Mouse (Mus musculus): ENCODE data around the gene Iyd. TPM values are rescaled to one million over a fixed set of nuclear protein-coding genes. Genes with fewer than 3 reads are reported as not detected.

Iyd gene
- total RNA-seq, 2 experiments from 2014 or later: not detected

DNA sequence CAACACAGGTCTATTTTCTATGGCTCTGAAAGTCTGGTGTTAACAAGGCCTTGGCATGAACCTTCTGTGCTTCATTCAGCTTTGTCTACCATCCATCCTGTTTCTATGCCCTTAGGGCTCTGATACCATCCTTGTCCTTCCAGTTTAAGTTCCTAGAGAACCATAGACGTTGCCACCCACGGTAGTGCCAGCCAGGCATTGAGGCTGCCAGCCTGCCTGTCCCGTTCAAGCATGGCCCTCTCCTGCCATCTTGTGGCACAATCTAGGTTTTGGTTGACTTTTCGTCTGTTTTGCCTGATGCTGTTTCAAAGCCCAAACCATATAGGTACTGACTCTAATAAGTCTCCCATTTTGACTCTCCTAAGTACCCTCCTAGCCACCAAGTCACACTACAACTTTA lies 8.7 kb upstream of the Iyd start:
- intact Hi-C loops (cut with DNase I; ENCODE audit: low total_unique reads): loop anchor here (1.0 kb wide), 1 partner anchor 198 kb away; no protein-coding TSS in a partner anchor
- peak; percentile 69 for DNase-seq

DNA sequence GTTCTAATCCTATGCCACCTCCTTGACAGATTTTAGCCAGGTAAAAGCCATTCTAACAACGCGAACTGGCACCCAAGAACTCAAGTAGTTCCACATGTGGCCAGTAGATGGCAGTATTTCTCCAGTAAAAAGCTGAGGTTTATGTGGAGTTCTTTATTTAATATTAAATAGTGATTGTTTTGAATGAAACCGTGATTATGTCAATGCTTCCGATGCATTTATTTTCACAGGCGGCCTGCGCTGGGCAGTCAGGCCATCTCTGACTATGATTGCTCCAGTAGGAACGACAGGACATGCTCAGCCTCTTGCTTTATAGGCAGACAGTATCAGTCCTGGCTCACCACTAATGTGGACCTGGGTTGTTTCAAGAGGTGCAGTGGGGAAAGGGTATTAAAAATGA lies 5.6 kb upstream of the Iyd start:
- no peak for DNase-seq

DNA sequence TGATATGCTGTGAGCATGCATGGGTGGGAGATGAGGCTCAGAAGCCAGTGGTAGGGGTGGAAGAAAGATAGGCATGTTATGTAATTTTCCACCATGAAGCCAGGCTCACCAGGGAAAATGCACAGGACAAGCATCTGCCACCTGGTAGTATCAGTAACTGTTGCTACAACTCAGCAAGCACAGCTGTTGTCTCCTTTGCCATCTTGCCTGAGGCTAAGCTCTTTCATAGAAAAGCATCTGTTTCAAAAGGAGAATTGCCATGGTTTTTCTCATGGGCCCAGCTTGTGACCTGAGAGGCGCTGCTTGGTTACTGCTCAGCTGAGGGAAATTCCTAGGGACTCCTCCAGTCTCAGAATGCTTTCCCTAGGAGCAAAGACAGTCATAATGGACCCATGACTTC lies 3.7 kb upstream of the Iyd start:
- intact Hi-C loops (cut with DNase I; ENCODE audit: low total_unique reads): loop anchor here (2.0 kb wide), 1 partner anchor 408 kb away; no protein-coding TSS in a partner anchor

More for the DNA sequence above, 5.6 kb upstream of the Iyd start:
- intact Hi-C loops (cut with DNase I; ENCODE audit: low total_unique reads): no loop called here

DNA sequence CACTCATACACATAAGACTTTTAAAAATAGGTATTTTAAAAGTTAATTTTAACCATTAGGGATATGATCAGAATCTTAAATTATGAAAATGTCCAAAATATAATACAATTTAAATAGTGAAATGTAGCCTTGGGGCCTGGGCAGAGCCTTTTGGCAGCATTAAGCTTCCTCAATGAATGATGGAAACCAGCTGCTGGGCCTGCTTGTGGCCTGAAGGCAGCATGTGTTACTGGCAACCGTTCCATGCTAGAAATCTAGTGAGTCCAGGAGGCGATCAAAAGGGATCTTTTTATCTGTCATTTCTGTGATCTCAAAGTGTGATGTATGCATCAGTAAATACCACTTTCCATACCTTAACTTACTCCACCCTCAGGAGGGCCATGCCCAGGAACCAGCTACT lies 9.3 kb downstream of the Iyd start:
- intact Hi-C loops (cut with DNase I; ENCODE audit: low total_unique reads): no loop called here
- no peak for DNase-seq

More for the DNA sequence above, 3.7 kb upstream of the Iyd start:
- DNase-seq: no peak

DNA sequence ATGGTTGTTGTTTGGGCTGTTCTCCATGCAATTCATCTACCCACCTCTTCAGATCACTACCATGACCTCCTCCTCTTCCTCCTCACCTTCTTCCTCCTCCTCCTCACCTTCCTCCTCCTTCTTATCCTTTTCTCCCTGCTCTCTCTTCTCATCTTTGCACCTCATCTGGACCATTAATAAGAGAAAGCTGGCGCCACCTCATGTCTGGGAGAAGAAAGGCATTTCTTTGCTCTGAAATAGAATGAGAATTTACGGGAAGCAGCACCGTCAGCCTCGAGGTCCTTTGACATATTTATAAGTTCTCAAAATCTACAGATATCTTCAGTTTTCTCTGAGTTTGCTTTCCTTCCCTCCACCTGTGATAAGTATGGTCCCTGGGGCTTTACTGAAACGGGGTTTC lies 15.1 kb downstream of the Iyd start:
- intact Hi-C loops (cut with DNase I; ENCODE audit: low total_unique reads): no loop called here
- no peak for DNase-seq

DNA sequence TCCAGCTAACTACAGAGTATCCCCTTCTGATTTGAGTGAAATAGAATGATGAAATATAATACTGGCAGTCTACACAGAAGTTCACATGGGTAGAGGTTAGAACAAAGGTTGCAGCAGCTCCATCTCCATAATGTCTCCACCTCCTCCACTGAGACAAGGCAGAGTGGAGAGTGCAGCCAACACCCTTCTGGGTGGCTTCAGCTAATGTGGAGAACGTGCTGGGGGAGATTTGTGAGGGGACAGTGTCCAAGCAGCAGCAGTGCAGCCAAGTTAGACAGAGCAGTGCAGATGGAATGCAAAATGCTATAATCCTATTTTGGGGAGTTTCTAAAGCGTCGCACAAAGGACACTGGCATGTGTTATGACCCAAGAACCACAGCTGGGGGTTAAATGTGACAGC lies 16.5 kb downstream of the Iyd start:
- no peak for DNase-seq
- intact Hi-C loops (cut with DNase I; ENCODE audit: low total_unique reads): no loop called here

DNA sequence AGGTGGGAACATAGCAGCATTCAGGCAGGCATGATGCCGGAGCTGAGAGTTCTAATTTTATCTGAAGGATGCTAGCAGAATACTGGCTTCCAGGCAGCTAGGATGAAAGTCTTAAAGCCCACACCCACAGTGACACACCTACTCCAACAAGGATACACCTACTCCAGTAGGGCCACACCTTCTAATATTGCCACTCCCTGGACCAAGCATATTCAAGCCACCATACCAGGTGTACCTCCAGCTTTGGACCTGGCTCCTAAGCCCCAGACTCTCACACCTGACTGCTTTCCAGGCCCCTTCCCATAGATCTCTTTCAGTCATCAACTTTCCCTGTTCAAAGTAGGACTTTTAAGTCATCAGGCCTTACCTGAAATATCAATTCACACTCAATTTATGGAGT lies 19.1 kb downstream of the Iyd start:
- no peak for DNase-seq
- intact Hi-C loops (cut with DNase I; ENCODE audit: low total_unique reads): no loop called here

DNA sequence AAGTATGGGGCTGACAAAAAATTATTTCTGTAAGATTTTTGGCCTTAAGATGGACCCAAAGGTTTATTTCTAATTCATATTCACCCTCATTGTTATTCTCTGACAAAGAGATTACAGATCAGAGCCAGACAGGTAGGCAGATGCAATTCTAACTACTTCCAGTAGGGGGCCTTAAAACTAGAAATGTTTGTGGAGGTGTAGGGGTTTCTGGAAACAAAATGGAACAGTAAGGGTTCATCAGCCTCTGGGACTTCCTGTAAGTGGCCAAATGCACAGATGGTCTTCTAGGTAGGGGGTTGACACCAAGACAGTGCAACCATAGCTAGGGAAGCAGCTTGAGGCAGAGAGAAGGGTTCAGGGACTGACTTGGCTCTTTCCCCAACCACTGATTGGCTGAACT lies 22.1 kb downstream of the Iyd start:
- intact Hi-C loops (cut with DNase I; ENCODE audit: low total_unique reads): loop anchor here (5.0 kb wide), 1 partner anchor 385 kb away; no protein-coding TSS in a partner anchor
- no peak for DNase-seq

DNA sequence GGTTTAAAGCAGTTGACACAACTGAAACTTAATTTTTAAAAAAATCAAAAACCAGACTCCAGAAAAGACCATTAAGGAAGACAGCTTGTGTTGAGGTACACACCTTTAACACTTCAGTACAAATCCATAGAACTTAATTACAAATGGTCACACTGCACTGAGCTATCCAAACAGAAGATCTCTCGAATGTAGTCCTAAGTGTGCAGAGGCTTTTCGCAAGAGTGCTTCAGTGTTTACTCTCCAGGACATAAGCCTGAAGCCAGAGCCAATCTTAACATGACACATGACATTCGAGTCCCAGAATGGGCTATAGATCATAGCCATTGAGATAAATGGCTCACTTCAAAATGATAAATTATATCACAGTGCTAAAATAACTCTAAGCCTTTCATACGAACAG lies 25.1 kb downstream of the Iyd start:
- DNase-seq: no peak
- intact Hi-C loops (cut with DNase I; ENCODE audit: low total_unique reads): no loop called here

DNA sequence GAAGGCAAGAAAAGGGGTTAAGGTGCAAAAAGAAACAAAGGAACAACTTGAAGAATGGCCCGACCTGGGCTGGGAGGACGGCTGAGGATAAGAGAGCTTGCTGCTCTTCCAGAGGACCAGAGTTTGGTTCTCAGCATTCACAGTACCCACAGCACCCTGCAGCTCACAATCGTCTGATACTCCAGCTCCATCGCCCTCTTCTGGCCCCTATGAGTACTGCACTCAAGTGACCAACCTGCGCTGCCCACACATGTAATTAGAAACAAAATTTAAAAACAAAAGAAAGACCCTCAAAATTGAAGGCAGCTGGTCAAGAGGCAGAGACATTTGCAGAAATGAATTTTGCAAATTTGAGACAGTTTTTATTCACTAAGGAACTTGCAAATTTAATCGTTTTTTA lies 27.8 kb downstream of the Iyd start:
- intact Hi-C loops (cut with DNase I; ENCODE audit: low total_unique reads): no loop called here

DNA sequence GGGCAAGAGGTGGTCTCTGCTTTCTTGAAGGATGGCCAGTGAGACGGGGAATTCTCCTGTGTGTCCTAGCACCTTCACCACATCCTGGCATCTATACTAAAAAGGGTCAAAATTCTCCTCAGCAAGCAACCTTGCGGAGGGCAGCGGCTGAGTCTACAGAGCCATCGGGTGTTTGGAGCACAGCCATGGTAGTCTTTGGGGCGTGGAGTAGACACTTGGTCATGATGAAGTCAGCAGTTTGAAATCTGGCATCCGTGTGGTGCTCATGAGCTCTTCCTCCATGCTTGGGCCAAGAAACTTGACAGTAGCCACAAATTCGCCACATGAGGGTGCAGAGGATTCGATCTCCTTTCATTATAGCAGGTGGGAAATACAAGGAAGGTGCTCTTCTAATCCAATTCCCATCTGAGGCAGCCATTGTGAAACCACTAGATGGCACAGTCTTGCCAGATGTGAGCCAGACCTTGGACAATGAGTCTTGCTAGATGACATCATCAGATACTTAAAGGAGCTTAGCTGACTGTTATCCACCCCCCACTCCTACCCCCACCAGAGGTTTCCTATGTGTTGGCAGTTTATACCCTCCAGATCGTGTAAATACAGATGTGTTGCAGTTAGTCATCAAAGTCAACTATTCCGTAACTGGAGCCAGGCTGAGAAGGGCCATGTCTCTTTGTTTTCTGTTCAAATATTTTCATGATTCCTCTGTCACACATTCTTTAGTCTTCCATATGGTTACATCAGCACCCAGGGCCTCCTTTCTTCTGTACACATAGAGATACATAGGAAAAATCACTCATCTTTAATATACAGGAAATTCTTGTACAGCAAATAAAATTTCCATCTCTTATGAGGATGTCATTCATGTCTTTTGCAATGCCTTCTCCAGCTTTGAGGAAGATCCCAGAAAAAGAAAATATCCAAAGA lies 32.9 kb downstream of the Iyd start:
- DNase-seq: peak; percentile 20
- intact Hi-C loops (cut with DNase I; ENCODE audit: low total_unique reads): loop anchor here (10.0 kb wide), 1 partner anchor 162 kb away; no protein-coding TSS in a partner anchor

More for the DNA sequence above, 27.8 kb downstream of the Iyd start:
- DNase-seq: no peak

DNA sequence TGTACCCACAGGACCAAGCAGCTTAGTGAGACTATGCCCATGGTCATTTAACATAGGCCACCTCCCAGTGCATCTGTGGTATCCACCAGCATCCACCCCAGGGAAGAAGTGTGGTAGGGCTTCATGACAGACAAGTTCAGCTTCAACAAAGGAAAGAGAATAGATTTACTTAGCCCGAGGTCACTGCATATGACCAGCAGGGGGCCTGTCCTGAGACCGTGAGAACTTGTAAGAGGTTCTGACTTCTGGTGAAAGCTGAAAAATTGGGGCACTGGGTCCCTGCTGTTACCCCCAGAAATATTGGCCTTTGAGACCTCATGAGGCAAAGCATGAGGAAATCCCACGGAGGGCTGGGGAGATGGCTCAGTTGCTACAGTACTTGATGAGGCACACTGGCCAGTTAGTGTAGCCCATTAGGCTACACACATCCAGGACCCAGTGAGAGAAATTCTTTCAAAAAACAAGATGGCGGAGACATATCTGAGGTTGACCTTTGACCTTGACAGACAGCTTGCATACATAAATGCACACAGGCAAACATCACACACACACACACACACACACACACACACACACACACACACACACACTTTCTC lies 34.0 kb downstream of the Iyd start:
- DNase-seq: peak; percentile 30
- intact Hi-C loops (cut with DNase I; ENCODE audit: low total_unique reads): loop anchor here (10.0 kb wide), 1 partner anchor 161 kb away; no protein-coding TSS in a partner anchor

DNA sequence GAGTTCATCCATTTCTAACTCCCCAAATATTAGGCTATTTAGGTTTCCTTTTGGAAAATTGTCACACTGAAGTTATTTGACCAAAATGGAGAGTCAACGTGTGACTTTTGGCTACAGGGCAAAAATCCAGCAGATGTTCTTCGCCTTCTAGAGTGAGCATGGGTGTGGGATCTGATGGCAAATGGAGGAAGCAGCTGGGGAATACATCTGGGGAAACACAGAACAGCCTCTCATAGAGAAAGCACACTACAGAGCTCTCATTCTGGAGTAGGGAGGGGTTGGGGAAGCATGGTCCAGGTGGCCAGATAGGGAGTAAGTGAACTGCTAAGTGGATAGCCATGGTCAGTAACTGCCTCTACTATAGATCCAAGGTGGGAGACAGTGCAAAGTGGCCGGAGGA lies 50.6 kb downstream of the Iyd start:
- intact Hi-C loops (cut with DNase I; ENCODE audit: low total_unique reads): no loop called here
- DNase-seq: no peak

DNA sequence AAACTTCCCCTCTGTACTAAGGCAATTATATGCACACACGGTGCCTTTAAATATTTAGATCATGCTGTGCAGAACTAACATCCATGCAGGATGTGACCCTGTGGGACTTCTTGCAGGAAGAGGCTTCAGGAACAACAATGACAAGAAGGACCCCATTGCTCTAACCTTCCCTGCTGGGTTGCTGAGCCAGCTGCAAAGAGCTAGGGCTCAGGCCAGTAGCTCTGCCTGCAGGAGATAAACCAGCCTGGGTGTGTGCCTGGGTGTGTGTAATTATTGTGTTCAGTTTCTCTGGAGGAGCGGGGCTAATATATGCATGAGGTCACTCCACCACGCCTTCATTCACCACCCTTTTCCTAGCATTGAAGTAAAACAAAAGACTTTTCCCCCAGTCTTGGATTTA lies 51.8 kb downstream of the Iyd start:
- no peak for DNase-seq
- intact Hi-C loops (cut with DNase I; ENCODE audit: low total_unique reads): no loop called here

DNA sequence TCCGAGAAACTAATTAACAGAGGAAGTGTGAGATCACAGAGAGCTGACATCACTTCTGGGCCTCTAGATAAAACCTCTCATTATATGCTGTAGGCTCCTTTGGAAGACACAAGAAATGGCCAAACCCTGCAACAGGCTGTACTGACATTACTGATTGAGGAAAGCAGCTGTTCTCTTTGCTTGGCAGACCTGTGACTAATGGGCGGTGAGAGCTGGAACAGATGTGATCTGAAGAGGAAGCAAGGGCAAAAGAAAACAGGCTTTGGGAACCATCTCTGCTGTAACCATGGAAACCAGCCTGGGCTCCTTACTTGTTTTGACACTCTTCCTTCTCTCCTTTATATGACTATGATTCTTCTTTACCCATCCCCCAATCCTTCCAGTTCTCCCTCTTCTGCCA lies 56.7 kb downstream of the Iyd start:
- no peak for DNase-seq
- intact Hi-C loops (cut with DNase I; ENCODE audit: low total_unique reads): no loop called here

DNA sequence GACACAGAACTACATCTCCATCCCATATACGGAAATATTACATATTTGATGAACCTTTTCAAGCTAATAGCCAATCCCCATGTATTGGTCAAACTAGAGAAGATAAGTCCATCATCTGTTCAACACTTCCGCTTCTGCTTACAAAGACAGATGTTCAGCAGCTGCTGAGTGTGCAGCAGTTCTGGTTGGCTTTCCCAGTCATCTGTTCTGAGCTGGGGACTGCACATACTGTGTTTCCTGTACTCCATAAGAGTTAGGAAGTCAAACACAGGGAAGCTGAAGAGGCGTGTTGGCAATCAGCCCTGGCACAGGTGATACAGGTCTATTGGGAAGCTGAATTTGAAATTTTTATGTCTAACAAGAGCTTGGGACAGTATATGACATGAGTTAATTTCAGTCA lies 57.7 kb downstream of the Iyd start:
- intact Hi-C loops (cut with DNase I; ENCODE audit: low total_unique reads): no loop called here

More for the DNA sequence above, 57.7 kb downstream of the Iyd start:
- no peak for DNase-seq

Other genes with a start within 250 kb of the Iyd start
- 10 to 100 TPM; 85.3 to 93.1 TPM for gene Ppp1r14c, start 174.2 kb upstream of the Iyd start, total RNA-seq (2021)
- gene Plekhg1, start 200.1 kb downstream of the Iyd start, total RNA-seq (2021): 1 to 10 TPM; 9.3 to 9.8 TPM

Measured in gastrocnemius, postnatal 14 days (tissue).